Mouse (Mus musculus): Measurements from ENCODE around the gene Hivep1.

Gene Hivep1

DNA sequence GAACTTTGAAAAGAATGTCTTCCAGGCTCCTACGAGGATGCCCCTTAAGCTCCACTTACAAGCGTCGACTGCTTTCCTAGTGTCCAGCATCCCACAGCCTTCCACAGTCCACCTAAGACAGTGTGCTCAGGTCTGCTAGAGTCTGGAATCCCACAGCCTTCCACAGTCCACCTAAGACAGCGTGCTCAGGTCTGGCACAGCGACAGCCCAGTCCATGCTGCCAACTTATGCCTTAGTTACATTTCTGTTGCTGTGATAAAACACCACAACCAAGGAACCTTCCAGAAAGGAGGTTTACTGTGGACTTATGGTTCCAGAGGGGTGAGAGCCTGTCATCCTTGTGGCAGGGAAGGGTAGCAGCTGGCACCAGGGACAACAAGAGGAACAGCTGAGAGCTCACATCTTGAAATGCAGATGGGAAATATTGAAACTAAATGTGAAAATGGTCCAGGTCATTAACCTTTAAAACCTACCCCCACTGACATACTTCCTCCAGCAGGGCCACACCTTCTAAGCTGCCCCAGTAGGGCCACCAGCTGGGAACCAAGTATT lies 25.0 kb downstream of the Hivep1 start:
- DNase-seq (ENCODE audit: low spot score) = no peak

DNA sequence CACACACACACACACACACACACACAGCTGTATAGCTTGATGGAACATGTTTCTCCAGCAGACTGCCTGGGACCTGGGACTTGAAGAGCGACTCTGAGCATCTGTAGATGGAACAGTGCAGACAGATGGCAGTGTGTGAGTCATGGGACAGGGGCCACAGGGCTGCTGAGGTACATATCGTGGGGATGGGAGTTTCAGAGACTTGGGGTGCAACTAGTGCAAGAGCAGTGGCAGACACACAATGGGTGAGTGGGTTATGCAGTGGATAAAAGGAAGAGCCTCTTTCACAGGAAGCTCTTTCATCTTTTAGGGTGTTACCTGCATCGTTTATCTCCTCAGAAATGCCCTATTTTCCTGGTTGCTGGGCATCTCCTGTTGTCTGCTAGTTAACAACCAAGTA lies 25.8 kb downstream of the Hivep1 start:
- no peak for DNase-seq (ENCODE audit: low spot score)

DNA sequence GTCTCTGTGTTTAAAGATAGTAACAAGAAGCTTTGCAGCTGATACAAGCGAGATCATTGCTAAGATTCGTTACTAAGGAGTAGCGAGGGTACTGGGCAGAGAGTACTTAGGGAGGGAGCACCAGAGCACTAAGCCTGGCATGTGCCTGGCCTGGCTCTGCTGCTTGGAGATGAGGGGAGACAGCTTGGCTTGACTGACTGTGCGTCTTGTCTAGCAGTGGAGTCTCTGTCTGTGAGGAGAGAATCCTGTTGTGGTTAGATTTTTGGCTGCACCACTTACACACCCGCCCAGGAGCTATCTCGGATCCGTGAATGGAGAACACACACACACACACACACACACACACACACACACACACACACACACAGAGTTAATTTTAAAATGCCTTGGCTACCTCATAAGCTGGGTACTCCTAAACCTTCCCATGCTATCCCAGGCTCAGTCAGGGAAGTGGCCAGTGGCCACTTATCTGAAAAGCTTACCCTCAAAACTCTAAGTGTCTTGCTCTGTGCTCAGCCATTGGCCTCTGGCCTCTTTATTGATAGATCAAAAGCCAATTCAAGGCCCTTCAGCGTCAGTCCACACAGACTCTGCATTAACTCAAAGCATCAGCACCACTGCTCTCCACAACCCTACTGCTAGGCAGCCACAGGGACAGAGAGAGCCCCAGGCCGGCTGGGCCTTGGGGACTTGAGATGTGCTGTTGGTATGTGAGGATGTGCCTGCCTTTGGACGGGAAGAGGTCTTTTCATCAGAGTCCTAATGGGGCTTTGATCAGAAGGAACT lies 28.5 kb downstream of the Hivep1 start:
- no peak for DNase-seq (ENCODE audit: low spot score)

GRCm38 (mm10) chr13:42088339-42088738 lies 36.5 kb downstream of the Hivep1 start:
- no peak for DNase-seq (ENCODE audit: low spot score)

DNA sequence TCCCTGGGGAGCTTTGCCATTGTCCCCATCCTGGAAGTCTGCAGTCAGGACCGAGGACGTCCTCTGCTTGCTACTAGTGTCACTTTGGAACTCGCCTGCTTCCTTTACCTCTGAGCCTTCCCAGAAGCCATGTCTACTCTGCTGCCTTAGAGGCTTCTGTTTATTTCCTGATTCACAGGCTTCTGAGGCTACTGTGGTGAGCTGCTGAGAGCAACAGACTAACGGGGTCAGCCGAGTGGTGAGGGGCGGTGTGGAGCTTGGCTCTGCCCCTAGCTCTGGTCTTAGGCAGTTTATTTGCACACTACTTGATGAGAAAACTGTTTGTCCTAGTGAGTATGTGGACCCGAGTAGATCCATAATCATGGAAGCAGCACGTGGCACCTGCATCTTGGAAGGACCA lies 37.2 kb downstream of the Hivep1 start:
- DNase-seq (ENCODE audit: low spot score) = no peak

- DNase-seq (ENCODE audit: low spot score) = no peak
Observed at GRCm38 (mm10) chr13:42090751-42091150, 38.9 kb downstream of the Hivep1 start.

DNA sequence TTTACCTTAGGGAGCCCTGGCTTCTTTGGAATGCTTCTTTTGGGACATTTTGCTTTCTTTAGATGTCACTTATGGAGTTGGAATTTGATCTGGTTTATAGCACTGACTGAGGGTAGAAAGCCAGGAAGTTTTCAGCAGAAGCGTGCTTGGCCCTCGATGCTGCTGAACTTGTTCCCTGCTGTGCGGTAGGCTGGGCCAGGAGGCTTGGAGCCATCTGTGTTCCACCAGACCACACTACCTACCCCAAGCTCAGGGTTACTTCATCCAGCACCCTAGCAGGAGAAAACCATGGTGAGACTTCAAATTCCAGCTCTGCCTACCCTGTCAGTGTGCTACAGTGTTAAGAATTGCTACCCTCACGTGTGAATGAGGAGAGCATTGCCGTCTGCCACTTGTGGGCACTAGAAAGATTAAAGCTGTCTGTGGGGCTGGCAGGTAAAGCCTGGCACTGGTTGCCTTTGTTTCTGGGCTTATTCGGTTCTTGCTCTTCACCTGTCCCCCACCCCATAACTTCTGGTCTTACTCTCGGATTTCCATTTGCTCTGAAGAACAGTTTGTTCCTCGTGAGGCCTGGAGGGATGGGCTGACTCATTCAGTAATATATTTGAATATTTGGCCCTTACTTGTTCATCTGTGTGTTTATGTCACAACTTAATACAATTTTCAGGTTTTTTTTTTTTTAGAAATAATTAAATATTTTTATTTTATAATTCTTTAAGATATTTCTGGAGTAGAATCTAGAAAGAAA lies 40.7 kb downstream of the Hivep1 start:
- DNase-seq (ENCODE audit: low spot score) = no peak

- DNase-seq (ENCODE audit: low spot score) = no peak
Observed at GRCm38 (mm10) chr13:42093268-42094042, 41.6 kb downstream of the Hivep1 start.

- no peak for DNase-seq (ENCODE audit: low spot score)
Observed at GRCm38 (mm10) chr13:42095826-42096515, 44.1 kb downstream of the Hivep1 start.

GRCm38 (mm10) chr13:42097109-42097508 lies 45.3 kb downstream of the Hivep1 start:
- no peak for DNase-seq (ENCODE audit: low spot score)

- no peak for DNase-seq (ENCODE audit: low spot score)
Observed at GRCm38 (mm10) chr13:42098522-42098921, 46.7 kb downstream of the Hivep1 start.

- no peak for DNase-seq (ENCODE audit: low spot score)
Observed at GRCm38 (mm10) chr13:42099523-42099922, 47.7 kb downstream of the Hivep1 start.

- no peak for DNase-seq (ENCODE audit: low spot score)
Observed at GRCm38 (mm10) chr13:42101440-42102190, 49.8 kb downstream of the Hivep1 start.

GRCm38 (mm10) chr13:42102980-42103379 lies 51.2 kb downstream of the Hivep1 start:
- peak; percentile 46 for DNase-seq (ENCODE audit: low spot score)

DNA sequence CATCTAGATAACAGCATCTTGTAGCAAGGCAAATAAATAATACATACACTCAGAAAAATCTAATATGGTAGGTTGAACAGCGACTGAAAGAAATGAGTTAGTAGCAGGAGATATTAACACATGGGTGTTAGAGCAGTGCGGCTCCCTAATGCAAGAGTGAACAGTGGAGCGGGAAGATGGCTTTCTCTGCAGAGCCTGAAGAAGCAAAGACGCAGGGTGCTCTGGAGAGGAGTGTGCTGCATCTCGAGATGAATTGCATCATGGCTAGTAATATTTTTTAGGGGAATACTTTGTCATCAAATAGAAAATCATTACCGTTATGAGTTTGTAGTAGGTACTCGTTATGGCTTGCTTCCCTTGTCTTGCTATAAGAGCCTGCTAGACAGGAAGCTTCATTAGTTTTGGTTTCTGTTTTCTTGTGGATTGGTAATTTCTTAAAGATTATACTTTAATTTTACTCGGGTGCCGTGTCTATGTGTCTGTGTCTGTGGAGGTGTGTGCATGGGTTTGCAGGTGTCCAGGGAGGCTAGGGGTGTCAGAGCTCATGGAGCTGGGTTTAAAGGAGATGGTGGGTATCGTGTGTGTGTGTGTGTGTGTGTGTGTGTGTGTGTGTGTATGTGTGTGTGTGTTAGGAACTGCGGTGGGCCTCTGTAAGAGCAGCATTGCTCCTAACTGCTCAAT lies 51.8 kb downstream of the Hivep1 start:
- no peak for DNase-seq (ENCODE audit: low spot score)

DNA sequence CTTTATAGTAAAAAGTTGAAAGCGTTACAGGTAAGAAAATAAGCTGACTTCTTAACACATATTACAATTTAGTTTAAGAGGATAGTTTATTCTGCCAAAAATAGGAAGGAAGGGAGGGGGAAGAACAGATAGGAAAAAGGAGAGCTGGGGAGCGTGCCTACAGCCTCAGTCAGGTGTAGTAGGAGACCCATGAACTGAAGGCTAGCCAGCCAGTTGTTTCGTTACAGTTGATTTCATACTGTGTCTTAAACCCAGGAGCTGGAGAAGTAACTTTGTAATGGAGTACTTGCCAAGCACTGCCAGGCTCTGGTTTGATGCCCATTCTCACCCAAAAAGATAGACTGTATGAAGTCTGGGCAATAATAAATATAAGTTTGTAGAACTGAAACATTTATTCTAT lies 52.5 kb downstream of the Hivep1 start:
- no peak for DNase-seq (ENCODE audit: low spot score)

DNA sequence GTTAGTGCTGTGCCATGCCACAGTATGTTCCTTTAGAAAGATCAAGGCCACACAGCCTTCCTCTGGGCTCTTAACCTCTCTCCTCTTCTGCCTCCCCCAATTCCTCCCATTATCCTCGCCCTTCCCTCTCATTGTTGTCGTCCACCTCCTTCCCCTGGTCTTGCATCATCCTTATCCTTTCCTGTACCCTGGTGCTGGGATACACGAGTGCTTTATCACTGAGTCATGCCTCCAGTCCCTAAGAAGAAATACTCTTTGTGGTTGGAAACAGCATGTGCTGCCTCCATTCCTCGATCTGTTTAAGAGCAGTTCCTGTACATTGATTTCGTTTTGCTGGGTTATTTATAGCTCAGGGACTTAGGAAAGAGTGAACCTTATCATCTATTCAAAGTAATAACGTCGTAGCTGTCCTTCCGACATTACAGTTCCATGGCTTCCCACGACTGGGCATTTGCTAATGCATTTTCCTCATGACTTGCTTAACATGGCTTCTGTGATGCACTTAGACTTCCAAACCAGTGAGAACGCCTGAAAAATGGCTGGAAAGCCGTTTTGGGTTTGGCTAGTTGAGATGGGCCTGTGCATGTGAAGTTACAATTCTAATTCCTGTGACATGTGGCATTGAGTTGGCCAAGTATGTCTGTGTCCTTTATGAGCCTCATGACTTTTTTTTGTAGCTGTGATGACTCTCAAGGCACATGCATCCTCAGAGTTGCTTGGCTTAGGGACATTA lies 56.8 kb downstream of the Hivep1 start:
- no peak for DNase-seq (ENCODE audit: low spot score)

GRCm38 (mm10) chr13:42110416-42110815 lies 58.6 kb downstream of the Hivep1 start:
- no peak for DNase-seq (ENCODE audit: low spot score)

DNA sequence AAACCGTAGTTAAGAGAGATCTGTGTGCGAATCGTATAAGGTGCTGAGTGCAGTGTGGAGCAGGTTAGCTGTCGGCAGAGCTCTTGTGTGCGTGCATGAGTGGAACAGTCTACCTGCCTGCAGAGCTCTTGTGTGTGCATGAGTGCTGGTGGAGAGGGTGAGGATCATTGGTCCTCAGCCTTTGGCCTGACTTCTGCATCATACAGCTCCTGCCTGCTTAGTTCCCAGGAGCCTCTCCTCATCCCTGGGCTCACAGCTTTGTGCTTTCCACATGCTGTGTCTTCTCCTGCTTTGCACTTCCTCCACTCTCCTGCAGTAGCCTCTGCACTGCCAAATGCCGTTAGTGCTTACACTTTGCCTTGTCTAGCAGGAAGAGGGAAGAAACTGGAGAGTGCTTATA lies 60.2 kb downstream of the Hivep1 start:
- no peak for DNase-seq (ENCODE audit: low spot score)

GRCm38 (mm10) chr13:42112748-42113147 lies 60.9 kb downstream of the Hivep1 start:
- DNase-seq (ENCODE audit: low spot score) = no peak
